Mouse (Mus musculus) C2C12 (cell line): Measurements from ENCODE around the gene Slc31a1.

Source experiments
- CTCF ChIP-seq: IDR thresholded peaks from one replicate; pipeline ENCODE4 v1.5.1; 2011; ENCODE audit not compliant: control insufficient read depth, insufficient read depth, insufficient read length
- MYOG ChIP-seq: IDR thresholded peaks from one replicate; pipeline ENCODE4 v1.6.1; 2011; ENCODE audit not compliant: control insufficient read depth, insufficient read length; ENCODE audit errors: extremely low read depth

- TF ChIP-seq CTCF (no peak), MYOG (no peak)
Measured at GRCm38 (mm10) chr4:62316456-62316855, 44.1 kb upstream of the Slc31a1 start.
